Mouse (Mus musculus) kidney, postnatal 14 days (tissue): Measurements from ENCODE around the gene Calcoco1.

Experiments
- DNase-seq: peaks from one replicate; pipeline ENCODE4 v3.0.0; 2022; ENCODE audit warnings: mixed read lengths

The Calcoco1 gene

GRCm38 (mm10) chr15:102736127-102736944 lies 14.4 kb upstream of the Calcoco1 start:
- DNase-seq: no peak

GRCm38 (mm10) chr15:102735031-102735430 lies 13.1 kb upstream of the Calcoco1 start:
- no peak for DNase-seq

- DNase-seq: no peak
These were observed 12.0 kb upstream of the Calcoco1 start for GRCm38 (mm10) chr15:102733759-102734531.

GRCm38 (mm10) chr15:102733233-102733632 lies 11.3 kb upstream of the Calcoco1 start:
- no peak for DNase-seq

GRCm38 (mm10) chr15:102732406-102732805 lies 10.4 kb upstream of the Calcoco1 start:
- DNase-seq: no peak

GRCm38 (mm10) chr15:102727951-102728350 lies 6.0 kb upstream of the Calcoco1 start:
- DNase-seq: no peak

GRCm38 (mm10) chr15:102723358-102724135 lies 1.6 kb upstream of the Calcoco1 start:
- DNase-seq: no peak

GRCm38 (mm10) chr15:102722500-102722931 lies 538 bp upstream of the Calcoco1 start:
- DNase-seq: no peak

GRCm38 (mm10) chr15:102721016-102721898 lies 721 bp downstream of the Calcoco1 start:
- DNase-seq: no peak

- DNase-seq: peak; percentile 61
These were observed 5.8 kb downstream of the Calcoco1 start for GRCm38 (mm10) chr15:102716132-102716531.

- DNase-seq: no peak
These were observed 14.2 kb downstream of the Calcoco1 start for GRCm38 (mm10) chr15:102707736-102708269.

- no peak for DNase-seq
These were observed 16.0 kb downstream of the Calcoco1 start for GRCm38 (mm10) chr15:102705923-102706503.

GRCm38 (mm10) chr15:102705226-102705894 lies 16.6 kb downstream of the Calcoco1 start:
- no peak for DNase-seq

GRCm38 (mm10) chr15:102704806-102705205 lies 17.2 kb downstream of the Calcoco1 start:
- no peak for DNase-seq

GRCm38 (mm10) chr15:102702972-102703371 lies 19.0 kb downstream of the Calcoco1 start:
- DNase-seq: no peak

- peak; percentile 88 for DNase-seq
These were observed 23.8 kb downstream of the Calcoco1 start for GRCm38 (mm10) chr15:102698193-102698592.

- DNase-seq: no peak
These were observed 25.1 kb downstream of the Calcoco1 start for GRCm38 (mm10) chr15:102696899-102697298.

- DNase-seq: peak; percentile 86
These were observed 28.4 kb downstream of the Calcoco1 start for GRCm38 (mm10) chr15:102693600-102693999.

GRCm38 (mm10) chr15:102692991-102693411 lies 29.0 kb downstream of the Calcoco1 start:
- peak; percentile 71 for DNase-seq

- DNase-seq: no peak
These were observed 29.6 kb downstream of the Calcoco1 start for GRCm38 (mm10) chr15:102692321-102692804.
